8 mouse cellular contexts compared by ENCODE assay signal in genomic region chr13:23744421-23745380, GRCm38 (mm10). TPM values are rescaled to one million over a fixed set of nuclear protein-coding genes. Genes with fewer than 3 reads are reported as not detected.
DNase-seq lines count a peak whose midpoint lies in the region; ATAC-seq lines count a peak whose summit lies in the region.

No protein-coding gene starts in this region.

- no peaks in the 10 kb centered on the region for H3K27me3 ChIP-seq in kidney, embryonic 14.5 days (ENCODE audit: control insufficient read depth, insufficient read depth, low read length)
- H3K27me3 ChIP-seq in hindbrain, embryonic 16.5 days (replicated peaks; ENCODE audit: control insufficient read depth, insufficient read depth, low read length), result no peaks in the 10 kb centered on the region
- no peaks in the 10 kb centered on the region for H3K27me3 ChIP-seq in midbrain, embryonic 16.5 days (ENCODE audit: control insufficient read depth, insufficient read depth, low read depth, low read length)

- 2% methylated on average over 13 of the region's 36 CpGs for WGBS in kidney, embryonic 14.5 days
- 3% methylated on average over 16 of the region's 36 CpGs for WGBS in hindbrain, embryonic 16.5 days
- 2% methylated on average over 13 of the region's 36 CpGs for WGBS in midbrain, embryonic 16.5 days

- H3K4me2 ChIP-seq in kidney, embryonic 14.5 days (replicated peaks; ENCODE audit: low read depth, low read length), result peak overlapping the region; percentile 67
- peak overlapping the region; percentile 75 for H3K4me2 ChIP-seq in hindbrain, embryonic 16.5 days (ENCODE audit: low read length)
- H3K4me2 ChIP-seq in midbrain, embryonic 16.5 days (ENCODE audit: low read length), result peak overlapping the region; percentile 84

- peaks cover 21% of the 10 kb centered on the region; the same call in 1 of the 2 replicates for H3K4me1 ChIP-seq in kidney, embryonic 14.5 days (ENCODE audit: control insufficient read depth, insufficient read depth, low read length)
- peaks cover 14% of the 10 kb centered on the region for H3K4me1 ChIP-seq in hindbrain, embryonic 16.5 days (ENCODE audit: control insufficient read depth, insufficient read depth, low read depth, low read length)
- H3K4me1 ChIP-seq in midbrain, embryonic 16.5 days (ENCODE audit: control insufficient read depth, insufficient read depth, low read length), result peaks cover 20% of the 10 kb centered on the region

- ATAC-seq in kidney, embryonic 14.5 days (ENCODE audit: low FRiP score, low TSS enrichment), result no peak
- ATAC-seq in hindbrain, embryonic 16.5 days, result no peak
- ATAC-seq in midbrain, embryonic 16.5 days, result no peak

- peak overlapping the region; percentile 98 for H3K27ac ChIP-seq in kidney, embryonic 14.5 days (ENCODE audit: low read depth, low read length)
- no peak overlapping the region for H3K27ac ChIP-seq in hindbrain, embryonic 16.5 days (ENCODE audit: low read depth, low read length)
- H3K27ac ChIP-seq in midbrain, embryonic 16.5 days (ENCODE audit: low read length), result no peak overlapping the region

- no peak for DNase-seq in kidney, postnatal 36 days
- peak; percentile 58 for DNase-seq in c-Kit-negative CD71-positive TER-119-positive erythroid progenitor cells, embryonic 14.5 days (ENCODE audit: low read depth, low spot score)
- no peak for DNase-seq in natural killer cell, adult 2 months (ENCODE audit: low spot score in 2 of 2)
- DNase-seq in cerebellum, postnatal 14 days, result no peak
- no peak for DNase-seq in kidney, adult 9 months

- peak overlapping the region; percentile 75 for H3K9ac ChIP-seq in kidney, embryonic 14.5 days (ENCODE audit: low read depth, low read length)
- H3K9ac ChIP-seq in hindbrain, embryonic 16.5 days (ENCODE audit: low read depth, low read length), result no peak overlapping the region
- H3K9ac ChIP-seq in midbrain, embryonic 16.5 days (ENCODE audit: low read depth, low read length), result no peak overlapping the region

- no peaks in the 10 kb centered on the region for H3K36me3 ChIP-seq in kidney, embryonic 14.5 days (ENCODE audit: control insufficient read depth, insufficient read depth, low read length)
- no peaks in the 10 kb centered on the region for H3K36me3 ChIP-seq in hindbrain, embryonic 16.5 days (ENCODE audit: control insufficient read depth, insufficient read depth, low read length)
- no peaks in the 10 kb centered on the region for H3K36me3 ChIP-seq in midbrain, embryonic 16.5 days (ENCODE audit: control insufficient read depth, insufficient read depth, low read length)

- H3K9me3 ChIP-seq in kidney, embryonic 14.5 days (ENCODE audit: control insufficient read depth, low read length), result no peaks in the 10 kb centered on the region
- H3K9me3 ChIP-seq in hindbrain, embryonic 16.5 days (ENCODE audit: control insufficient read depth, low read length), result no peaks in the 10 kb centered on the region
- H3K9me3 ChIP-seq in midbrain, embryonic 16.5 days (replicated peaks; ENCODE audit: control insufficient read depth, low read length, poor library complexity, severe bottlenecking), result no peaks in the 10 kb centered on the region

- peak overlapping the region; percentile 41 for H3K4me3 ChIP-seq in kidney, embryonic 14.5 days (ENCODE audit: low read length)
- H3K4me3 ChIP-seq in hindbrain, embryonic 16.5 days (ENCODE audit: low read length), result peak overlapping the region; percentile 44
- H3K4me3 ChIP-seq in midbrain, embryonic 16.5 days (ENCODE audit: low read depth, low read length), result peak overlapping the region; percentile 43

RNA-seq across cellular contexts. Expression of gene Hist1h3c, which starts 0.7 kb away (rescaled TPM):
- polyA plus RNA-seq in kidney, embryonic 14.5 days (2014; fragmentation: Nextera tagmentation; extraction: Ambion mirVana), result 12.7 and 18.3 TPM in 2 replicates
- polyA plus RNA-seq in hindbrain, embryonic 16.5 days (2015; fragmentation: Nextera tagmentation; extraction: Ambion mirVana), result 0.70 and 1.2 TPM in 2 replicates
- 0.76 TPM in 1 of 2 replicates, not detected in the other for polyA plus RNA-seq in midbrain, embryonic 16.5 days (2015; fragmentation: Nextera tagmentation; extraction: Ambion mirVana)

RNA-seq across cellular contexts. Expression of gene Hist1h2bb, which starts 1.8 kb away (rescaled TPM):
- polyA plus RNA-seq in kidney, embryonic 14.5 days (2014; fragmentation: Nextera tagmentation; extraction: Ambion mirVana), result 2.7 and 6.8 TPM in 2 replicates
- polyA plus RNA-seq in hindbrain, embryonic 16.5 days (2015; fragmentation: Nextera tagmentation; extraction: Ambion mirVana), result 0.49 and 0.66 TPM in 2 replicates
- polyA plus RNA-seq in midbrain, embryonic 16.5 days (2015; fragmentation: Nextera tagmentation; extraction: Ambion mirVana), result not detected in 2 replicates

RNA-seq across cellular contexts. Expression of gene Hist1h1c, which starts 6.1 kb away (rescaled TPM):
- 21.6 and 28.4 TPM in 2 replicates for polyA plus RNA-seq in kidney, embryonic 14.5 days (2014; fragmentation: Nextera tagmentation; extraction: Ambion mirVana)
- 8.6 and 10.8 TPM in 2 replicates for polyA plus RNA-seq in hindbrain, embryonic 16.5 days (2015; fragmentation: Nextera tagmentation; extraction: Ambion mirVana)
- polyA plus RNA-seq in midbrain, embryonic 16.5 days (2015; fragmentation: Nextera tagmentation; extraction: Ambion mirVana), result 7.1 and 8.7 TPM in 2 replicates

RNA-seq across cellular contexts. Expression of gene Hist1h2ab, which starts 6.2 kb away (rescaled TPM):
- 70.3 and 91.4 TPM in 2 replicates for polyA plus RNA-seq in kidney, embryonic 14.5 days (2014; fragmentation: Nextera tagmentation; extraction: Ambion mirVana)
- polyA plus RNA-seq in hindbrain, embryonic 16.5 days (2015; fragmentation: Nextera tagmentation; extraction: Ambion mirVana), result 3.7 and 6.8 TPM in 2 replicates
- 1.1 and 6.2 TPM in 2 replicates for polyA plus RNA-seq in midbrain, embryonic 16.5 days (2015; fragmentation: Nextera tagmentation; extraction: Ambion mirVana)

RNA-seq across cellular contexts. Expression of gene Hist1h3b, which starts 7.4 kb away (rescaled TPM):
- 12.5 and 22.2 TPM in 2 replicates for polyA plus RNA-seq in kidney, embryonic 14.5 days (2014; fragmentation: Nextera tagmentation; extraction: Ambion mirVana)
- 1.7 and 2.7 TPM in 2 replicates for polyA plus RNA-seq in hindbrain, embryonic 16.5 days (2015; fragmentation: Nextera tagmentation; extraction: Ambion mirVana)
- 0.89 and 1.1 TPM in 2 replicates for polyA plus RNA-seq in midbrain, embryonic 16.5 days (2015; fragmentation: Nextera tagmentation; extraction: Ambion mirVana)
